Mouse (Mus musculus) MEL (cell line): ENCODE measurements around the gene Scamp2. TPM values are rescaled to one million over a fixed set of nuclear protein-coding genes. Genes with fewer than 3 reads are reported as not detected.
A peak's percentile ranks its signal among the peaks of the same experiment; 100 is the strongest.

Source experiments
- DNase-seq: peaks from one replicate; pipeline ENCODE4 v3.0.0; 2011; ENCODE audit warnings: low read depth, low spot score
- H3K27ac ChIP-seq: 2 replicates; pipeline ENCODE4 v1.5.1; 2012; ENCODE audit warnings: low read depth, mild to moderate bottlenecking, control low read depth, low read length, moderate library complexity; ENCODE audit not compliant: control insufficient read depth
- H3K27me3 ChIP-seq, 2 experiments: fragments of 150-350 bp in 1 of 2; sonication (generic) in 1 of 2; 2 replicates each; pipeline ENCODE4 v1.6.1; 2012; ENCODE audit warnings: low read length in 2 of 2, mild to moderate bottlenecking in 2 of 2, improper control_type of control experiment in 1 of 2, moderate library complexity in 1 of 2; ENCODE audit not compliant: insufficient read depth in 2 of 2, control insufficient read depth in 1 of 2
- H3K36me3 ChIP-seq, 2 experiments: 2 replicates each; pipeline ENCODE4 v1.6.1; 2012 to 2014; ENCODE audit warnings: low read length in 2 of 2, improper control_type of control experiment in 1 of 2, inconsistent platforms in 1 of 2, mild to moderate bottlenecking in 1 of 2; ENCODE audit not compliant: insufficient read depth in 2 of 2, control insufficient read depth in 1 of 2
- H3K4me1 ChIP-seq, 2 experiments: fragments of 150-350 bp in 1 of 2; sonication (generic) in 1 of 2; 2 replicates each; pipeline ENCODE4 v1.6.1; 2012; ENCODE audit warnings: low read length in 2 of 2, improper control_type of control experiment in 1 of 2, mild to moderate bottlenecking in 1 of 2; ENCODE audit not compliant: insufficient read depth in 2 of 2, control insufficient read depth in 1 of 2
- H3K4me3 ChIP-seq, 2 experiments: fragments of 150-350 bp in 1 of 2; sonication (generic) in 1 of 2; 2 replicates each; pipeline ENCODE4 v1.5.1; 2012; ENCODE audit warnings: low read depth in 2 of 2, low read length in 2 of 2, mild to moderate bottlenecking in 2 of 2, moderate library complexity in 2 of 2, control low read depth in 1 of 2, improper control_type of control experiment in 1 of 2; ENCODE audit not compliant: control insufficient read depth in 1 of 2, insufficient read depth in 1 of 2
- H3K79me2 ChIP-seq: 2 replicates; pipeline ENCODE4 v1.6.1; 2012; ENCODE audit warnings: mild to moderate bottlenecking, low read length, moderate library complexity; ENCODE audit not compliant: control insufficient read depth, poor library complexity, insufficient read depth
- H3K9ac ChIP-seq: 2 replicates; pipeline ENCODE4 v1.6.1; 2012; ENCODE audit warnings: low read depth, mild to moderate bottlenecking, control low read depth, low read length, moderate library complexity; ENCODE audit not compliant: control insufficient read depth, poor library complexity, severe bottlenecking
- H3K9me3 ChIP-seq: fragments of 150-350 bp; sonication (generic); replicated peaks from 2 replicates; pipeline ENCODE4 v1.6.1; 2012; ENCODE audit warnings: mild to moderate bottlenecking, low read length, improper control_type of control experiment, moderate library complexity; ENCODE audit not compliant: insufficient read depth
- CTCF ChIP-seq, 3 experiments: IDR thresholded peaks in 2 of 3; conservative IDR thresholded peaks in 1 of 3; 2 replicates each; pipeline ENCODE4 v1.5.1; 2011 to 2012; ENCODE audit warnings: low read length in 3 of 3, low read depth in 2 of 3, mild to moderate bottlenecking in 2 of 3, improper control_type of control experiment in 1 of 3, inconsistent platforms in 1 of 3, mixed read lengths in 1 of 3, moderate library complexity in 1 of 3; ENCODE audit not compliant: control insufficient read depth in 1 of 3, insufficient read depth in 1 of 3, poor library complexity in 1 of 3, severe bottlenecking in 1 of 3
- HCFC1 ChIP-seq: IDR thresholded peaks from 2 replicates; pipeline ENCODE4 v1.6.1; 2012; ENCODE audit warnings: low read depth, mild to moderate bottlenecking, inconsistent platforms, low read length, improper control_type of control experiment, moderate library complexity
- JUND ChIP-seq: IDR thresholded peaks from 2 replicates; pipeline ENCODE4 v1.6.1; 2011; ENCODE audit warnings: low read depth, mild to moderate bottlenecking, improper control_type of control experiment, low read length
- MAFK ChIP-seq: IDR thresholded peaks from 2 replicates; pipeline ENCODE4 v1.6.1; 2011; ENCODE audit warnings: low read depth, mild to moderate bottlenecking, low read length, improper control_type of control experiment, borderline replicate concordance
- MAZ ChIP-seq: IDR thresholded peaks from 2 replicates; pipeline ENCODE4 v1.6.1; 2012; ENCODE audit warnings: low read depth, mild to moderate bottlenecking, inconsistent platforms, low read length, improper control_type of control experiment
- MEF2A ChIP-seq: IDR thresholded peaks from 2 replicates; pipeline ENCODE4 v1.6.1; 2014; ENCODE audit warnings: low read depth, mild to moderate bottlenecking, inconsistent platforms, low read length, improper control_type of control experiment; ENCODE audit not compliant: poor library complexity, insufficient replicate concordance, severe bottlenecking; ENCODE audit errors: extremely low read depth
- MXI1 ChIP-seq: IDR thresholded peaks from 2 replicates; pipeline ENCODE4 v1.6.1; 2011; ENCODE audit warnings: mild to moderate bottlenecking, low read depth, low read length, improper control_type of control experiment
- MYC ChIP-seq: IDR thresholded peaks from 2 replicates; pipeline ENCODE4 v1.6.1; 2011; ENCODE audit warnings: low read depth, mild to moderate bottlenecking, low read length, improper control_type of control experiment, moderate library complexity
- NELFE ChIP-seq: IDR thresholded peaks from 2 replicates; pipeline ENCODE4 v1.6.1; 2011; ENCODE audit warnings: low read depth, low read length, improper control_type of control experiment
- NRF1 ChIP-seq: IDR thresholded peaks from 2 replicates; pipeline ENCODE4 v1.6.1; 2014; ENCODE audit warnings: low read depth, mild to moderate bottlenecking, inconsistent platforms, low read length, improper control_type of control experiment, moderate library complexity; ENCODE audit not compliant: poor library complexity, insufficient read depth, severe bottlenecking
- POLR2A ChIP-seq, 2 experiments: IDR thresholded peaks; 2 replicates each; pipeline ENCODE4 v1.6.1; 2011 to 2012; ENCODE audit warnings: low read length in 2 of 2, mild to moderate bottlenecking in 2 of 2, control low read depth in 1 of 2, improper control_type of control experiment in 1 of 2, low read depth in 1 of 2, moderate library complexity in 1 of 2; ENCODE audit not compliant: control insufficient read depth in 1 of 2, insufficient read depth in 1 of 2, poor library complexity in 1 of 2
- POLR2AphosphoS2 ChIP-seq: IDR thresholded peaks from 2 replicates; pipeline ENCODE4 v1.6.1; 2011; ENCODE audit warnings: low read length, improper control_type of control experiment
- RCOR1 ChIP-seq: IDR thresholded peaks from 2 replicates; pipeline ENCODE4 v1.6.1; 2012; ENCODE audit warnings: low read depth, mild to moderate bottlenecking, inconsistent platforms, low read length, improper control_type of control experiment
- UBTF ChIP-seq: IDR thresholded peaks from 2 replicates; pipeline ENCODE4 v1.6.1; 2012; ENCODE audit warnings: low read depth, mild to moderate bottlenecking, inconsistent platforms, low read length, improper control_type of control experiment, moderate library complexity, borderline replicate concordance; ENCODE audit not compliant: insufficient read depth
- ZC3H11A ChIP-seq: IDR thresholded peaks from 2 replicates; pipeline ENCODE4 v1.6.1; 2012; ENCODE audit warnings: low read depth, mild to moderate bottlenecking, inconsistent platforms, low read length, improper control_type of control experiment
- ZKSCAN1 ChIP-seq: IDR thresholded peaks from 2 replicates; pipeline ENCODE4 v1.6.1; 2012; ENCODE audit warnings: low read depth, mild to moderate bottlenecking, inconsistent platforms, low read length, improper control_type of control experiment, moderate library complexity
- ZMIZ1 ChIP-seq: IDR thresholded peaks from 2 replicates; pipeline ENCODE4 v1.6.1; 2012; ENCODE audit warnings: low read depth, mild to moderate bottlenecking, inconsistent platforms, low read length, improper control_type of control experiment, moderate library complexity
- ZNF384 ChIP-seq: IDR thresholded peaks from 2 replicates; pipeline ENCODE4 v1.6.1; 2012; ENCODE audit warnings: low read depth, mild to moderate bottlenecking, inconsistent platforms, low read length, improper control_type of control experiment
- polyA plus RNA-seq, 2 experiments: library from polyadenylated mRNA; stranded (reverse) in 1 of 2; unstranded in 1 of 2; fragments of >175 nt in 1 of 2; fragments of >200 nt in 1 of 2; gene quantifications; 2 replicates each; pipeline versions ENCODE4 v1.2.1 to v1.2.4; 2012; ENCODE audit warnings: low replicate concordance in 2 of 2, low read depth in 1 of 2; ENCODE audit not compliant: insufficient read length in 2 of 2, insufficient read depth in 1 of 2, missing spikeins in 1 of 2
- total RNA-seq: library from RNA; depleted of rRNA; stranded (reverse); fragments of 300-350 nt; gene quantifications from 2 replicates; pipeline ENCODE4 v1.2.3, GENCODE M21; 2012

The Scamp2 gene
- total and polyA plus RNA-seq, 3 experiments = 35.4 to 51.4 TPM; not detected in 1

GRCm38 (mm10) chr9:57525516-57525915 lies 35.2 kb upstream of the Scamp2 start:
- no peak overlapping the region for H3K4me3 ChIP-seq
- no peaks in the 10 kb centered on the region for H3K9me3 ChIP-seq
- TF ChIP-seq ZC3H11A = no peak
- TF ChIP-seq, all 39 proteins: peak for 0
- H3K9ac ChIP-seq = no peak overlapping the region
- peaks cover 9 to 12% of the 10 kb centered on the region in 2 experiments for H3K4me1 ChIP-seq
- peaks cover 14 to 38% of the 10 kb centered on the region in 2 experiments for H3K36me3 ChIP-seq
- peak; percentile 32 for DNase-seq
- H3K27ac ChIP-seq = no peak overlapping the region
- H3K79me2 ChIP-seq = peaks cover 72% of the 10 kb centered on the region
- H3K27me3 ChIP-seq = no peaks in the 10 kb centered on the region

GRCm38 (mm10) chr9:57526435-57526834 lies 34.3 kb upstream of the Scamp2 start:
- Histone ChIP-seq H3K4me3 (no peak overlapping the region), H3K9me3 (no peaks in the 10 kb centered on the region), H3K27me3 (no peaks in the 10 kb centered on the region)
- no peak for DNase-seq
- TF ChIP-seq MEF2A (no peak), MAZ (no peak), CTCF (IDR thresholded peaks at IDR 0.05 in 2 of 3, conservative IDR thresholded peaks at IDR 0.05 in 1 of 3; ENCODE audit: control insufficient read depth in 1 of 3, insufficient read depth in 1 of 3, low read depth in 2 of 3, low read length in 3 of 3, poor library complexity in 1 of 3, severe bottlenecking in 1 of 3) (no peak), POLR2AphosphoS2 (no peak), ZNF384 (no peak), RCOR1 (no peak), MYC (no peak), JUND (no peak), MAFK (no peak), HCFC1 (no peak), ZC3H11A (no peak)
- TF ChIP-seq, all 39 proteins: peak for 0
- Histone ChIP-seq H3K4me1 (peaks cover 9 to 12% of the 10 kb centered on the region in 2 experiments), H3K27ac (no peak overlapping the region), H3K79me2 (peaks cover 68% of the 10 kb centered on the region), H3K36me3 (peaks cover 21 to 38% of the 10 kb centered on the region in 2 experiments), H3K9ac (no peak overlapping the region)

- no peak overlapping the region for H3K27ac ChIP-seq
- TF ChIP-seq NRF1 (no peak), MXI1 (no peak), MAFK (no peak), UBTF (no peak), POLR2A (IDR thresholded peaks at IDR 0.05; ENCODE audit: control insufficient read depth in 1 of 2, insufficient read depth in 1 of 2, low read depth in 1 of 2, low read length in 2 of 2, poor library complexity in 1 of 2) (no peak), ZMIZ1 (no peak), ZKSCAN1 (no peak), MEF2A (no peak), NELFE (no peak)
- TF ChIP-seq, all 39 proteins: peak for 0
- no peak overlapping the region for H3K4me3 ChIP-seq
- H3K9ac ChIP-seq = no peak overlapping the region
- no peak for DNase-seq
- H3K79me2 ChIP-seq = peaks cover 17% of the 10 kb centered on the region
- H3K9me3 ChIP-seq = no peaks in the 10 kb centered on the region
- H3K36me3 ChIP-seq = peaks cover 3 to 30% of the 10 kb centered on the region in 2 experiments
- H3K27me3 ChIP-seq = no peaks in the 10 kb centered on the region
- no peaks in the 10 kb centered on the region for H3K4me1 ChIP-seq
Observed at GRCm38 (mm10) chr9:57531946-57532345, 28.8 kb upstream of the Scamp2 start.
